Mouse (Mus musculus) liver, adult (tissue): ENCODE data around the gene Saysd1.

Experiments
- GATA4 ChIP-seq: IDR thresholded peaks from 2 replicates; pipeline ENCODE4 v1.6.1; 2014; ENCODE audit warnings: mild to moderate bottlenecking, low read length; ENCODE audit not compliant: insufficient replicate concordance

Gene Saysd1

DNA sequence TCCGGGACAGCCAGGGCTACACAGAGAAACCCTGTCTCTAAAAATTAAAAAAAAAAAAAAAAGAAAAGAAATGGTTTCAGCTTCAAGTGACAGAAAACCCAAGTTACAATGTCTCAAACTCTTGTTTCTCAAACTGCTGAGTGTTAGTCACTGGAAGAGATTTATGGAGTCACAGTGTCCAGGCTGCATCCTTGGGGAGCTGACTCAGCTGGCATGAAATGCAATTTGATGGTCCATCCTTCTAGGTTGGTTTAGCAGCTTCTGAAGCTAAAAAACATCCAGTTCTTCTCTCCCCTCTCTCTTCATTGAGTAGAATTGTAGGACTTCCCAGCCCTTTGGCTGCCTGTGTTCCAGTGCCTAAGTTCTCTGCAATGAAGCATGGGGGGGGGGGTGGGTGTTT lies 94.3 kb downstream of the Saysd1 start:
- no peak for TF ChIP-seq GATA4

DNA sequence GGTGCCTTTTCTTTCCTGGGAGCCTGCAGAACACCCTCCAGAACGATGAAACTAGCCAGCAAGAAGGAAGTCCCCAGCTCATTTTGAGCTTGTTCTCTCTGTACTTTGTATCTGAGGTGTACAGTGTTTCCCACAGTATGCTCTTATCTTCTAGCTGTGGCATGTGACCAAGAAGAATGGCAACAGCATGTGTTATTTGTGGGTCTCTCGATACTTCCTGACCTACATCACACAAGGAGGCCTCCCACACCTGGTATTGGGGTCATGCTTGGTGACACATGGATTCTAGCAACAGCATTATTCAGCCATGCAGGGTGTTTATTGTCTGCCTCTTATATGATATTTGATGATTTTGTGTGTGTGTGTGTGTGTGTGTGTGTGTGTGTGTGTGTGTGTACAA lies 96.5 kb downstream of the Saysd1 start:
- TF ChIP-seq GATA4: no peak

DNA sequence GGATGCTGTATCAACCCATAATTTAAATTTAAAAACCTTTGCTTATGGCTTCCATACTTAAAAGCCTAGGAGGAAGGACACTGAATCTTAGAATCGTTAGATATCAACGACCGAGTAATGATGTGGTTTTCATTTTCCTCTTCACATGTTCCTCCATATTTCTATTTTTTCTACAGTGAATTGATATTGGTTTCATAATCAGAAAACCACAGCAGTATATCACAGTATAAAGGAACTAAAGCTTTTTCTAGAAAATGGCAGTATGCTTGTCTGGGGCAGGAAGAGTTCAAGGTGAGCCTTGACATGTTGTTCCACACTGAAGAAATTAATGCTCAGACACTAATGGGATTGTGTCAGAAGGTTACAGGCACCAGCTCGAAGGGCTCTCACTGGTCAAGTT lies 97.4 kb downstream of the Saysd1 start:
- TF ChIP-seq GATA4: no peak

DNA sequence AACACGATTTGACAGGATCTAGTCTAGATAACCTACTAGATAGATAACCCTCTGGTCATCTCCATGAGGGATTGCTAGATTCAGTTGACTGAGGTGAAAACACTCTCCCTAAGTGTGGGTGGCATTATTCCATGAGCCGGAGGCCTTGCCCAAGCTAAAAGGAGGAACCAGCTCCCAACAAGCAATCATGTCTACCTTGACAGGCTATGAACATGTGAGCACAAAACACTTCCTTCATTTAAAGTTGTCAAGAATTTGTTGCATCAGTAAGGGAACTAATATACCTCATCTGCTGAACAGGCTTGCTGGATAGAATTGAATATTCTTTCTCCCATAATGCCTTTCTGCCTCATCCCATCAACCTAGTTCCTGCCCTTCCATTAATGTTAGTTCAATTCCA lies 98.5 kb downstream of the Saysd1 start:
- TF ChIP-seq GATA4: no peak

DNA sequence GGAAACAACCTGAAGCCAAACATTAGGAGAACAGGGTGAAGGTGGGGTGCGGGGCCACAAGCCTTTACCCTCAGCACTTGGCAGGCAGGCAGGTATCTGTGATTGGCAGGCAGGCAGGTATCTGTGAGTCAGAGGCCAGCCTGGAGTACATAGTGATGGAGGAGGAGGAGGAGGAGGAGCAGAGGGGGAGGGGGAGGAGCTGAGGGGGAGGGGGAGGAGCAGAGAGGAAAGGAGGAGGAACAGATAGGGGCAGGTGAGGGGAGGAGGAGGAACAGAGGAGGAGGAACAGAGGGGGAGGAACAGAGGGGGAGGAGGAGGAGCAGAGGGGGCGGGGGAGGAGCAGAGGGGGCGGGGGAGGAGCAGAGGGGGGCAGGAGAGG lies 105.6 kb downstream of the Saysd1 start:
- TF ChIP-seq GATA4: no peak

DNA sequence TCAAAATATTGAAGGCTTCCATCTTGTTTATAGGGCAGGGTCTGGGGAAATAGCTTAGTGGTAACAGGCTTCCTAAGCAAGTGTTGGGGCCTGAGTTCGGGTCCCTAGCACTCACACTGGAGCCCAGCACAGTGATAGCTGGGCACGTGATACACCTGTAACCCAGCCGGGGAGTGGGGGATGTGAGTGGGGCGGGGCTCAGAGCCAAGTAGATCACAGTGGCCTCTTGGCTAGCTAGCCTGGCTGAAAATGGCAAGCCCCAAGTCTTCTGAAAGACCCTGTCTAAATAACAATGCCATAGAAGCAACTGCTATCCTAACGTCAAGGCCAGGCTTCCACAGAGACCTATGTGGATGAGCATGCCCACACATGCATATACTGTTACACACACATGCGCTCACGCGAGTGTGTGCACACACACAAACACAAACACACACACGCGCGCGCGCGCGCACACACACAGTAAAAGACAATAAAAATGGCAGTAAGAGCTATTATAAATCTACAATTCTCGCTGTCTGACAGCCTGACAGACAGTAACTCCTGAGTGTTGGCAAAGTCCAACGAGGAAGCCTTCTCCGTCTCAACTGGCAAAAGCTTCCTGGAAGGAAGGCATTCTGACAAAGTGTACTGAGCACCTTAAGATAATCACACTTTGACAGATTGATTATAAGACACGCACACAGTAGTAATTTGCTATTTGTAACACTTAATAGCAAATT lies 106.2 kb downstream of the Saysd1 start:
- TF ChIP-seq GATA4: no peak

DNA sequence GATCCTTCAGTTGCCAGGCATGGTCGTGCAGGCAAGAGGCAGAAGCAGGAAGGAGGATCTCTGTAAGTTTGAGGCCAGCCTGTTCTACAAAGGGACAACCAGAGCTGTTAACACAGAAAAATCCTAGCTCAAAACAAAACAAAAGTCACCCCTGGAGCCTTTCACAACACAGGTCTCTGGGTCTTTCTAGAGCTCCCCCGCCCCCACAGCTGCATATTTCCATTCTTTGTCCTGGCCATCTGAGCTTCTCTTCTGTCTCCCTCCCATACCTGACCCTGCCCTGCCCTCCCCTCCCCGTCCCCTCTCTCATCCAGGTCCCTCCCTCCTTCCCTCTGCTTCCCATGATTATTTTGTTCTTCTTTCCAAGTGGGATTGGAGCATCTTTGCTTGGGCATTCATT lies 108.7 kb downstream of the Saysd1 start:
- TF ChIP-seq GATA4: no peak
